Mouse (Mus musculus) heart, embryonic 12.5 days (tissue): Measurements from ENCODE around the gene Cox7a1. TPM values are rescaled to one million over a fixed set of nuclear protein-coding genes. Genes with fewer than 3 reads are reported as not detected.
A peak's percentile ranks its signal among the peaks of the same experiment; 100 is the strongest.
"Not testable (repeated sequence)": the region's sequence is repeated elsewhere in the genome, so short reads cannot be mapped to it uniquely, and the experiment has no call there.

Experiments used
- ATAC-seq: fragments of 200-750 bp; cut with Nextera tagmentation; 2 replicates; pipeline ENCODE4 v1.8.0; 2017; ENCODE audit warnings: moderate TSS enrichment, moderate library complexity; ENCODE audit not compliant: insufficient number of reproducible peaks, low FRiP score
- H3K27ac ChIP-seq: fragments of 300-500 bp; sonication (generic); 2 replicates; pipeline ENCODE4 v1.5.1; 2016; ENCODE audit warnings: mild to moderate bottlenecking, moderate library complexity; ENCODE audit not compliant: poor library complexity, severe bottlenecking
- H3K27me3 ChIP-seq: fragments of 300-500 bp; sonication (generic); replicated peaks from 2 replicates; pipeline ENCODE4 v1.6.1; 2016; ENCODE audit warnings: mild to moderate bottlenecking, moderate library complexity
- H3K36me3 ChIP-seq: fragments of 300-500 bp; sonication (generic); 2 replicates; pipeline ENCODE4 v1.6.1; 2016; ENCODE audit warnings: mild to moderate bottlenecking, moderate library complexity
- H3K4me1 ChIP-seq: fragments of 300-500 bp; sonication (generic); replicated peaks from 2 replicates; pipeline ENCODE4 v1.6.1; 2016; ENCODE audit warnings: mild to moderate bottlenecking
- H3K4me2 ChIP-seq: fragments of 300-500 bp; sonication (generic); 2 replicates; pipeline ENCODE4 v1.6.1; 2016; ENCODE audit warnings: mild to moderate bottlenecking, moderate library complexity
- H3K4me3 ChIP-seq: fragments of 300-500 bp; sonication (generic); 2 replicates; pipeline ENCODE4 v1.5.1; 2016; ENCODE audit warnings: mild to moderate bottlenecking
- H3K9ac ChIP-seq: fragments of 300-500 bp; sonication (generic); 2 replicates; pipeline ENCODE4 v1.6.1; 2016; ENCODE audit warnings: mild to moderate bottlenecking, moderate library complexity
- H3K9me3 ChIP-seq: fragments of 300-500 bp; sonication (generic); replicated peaks from 2 replicates; pipeline ENCODE4 v1.6.1; 2016; ENCODE audit warnings: mild to moderate bottlenecking, moderate library complexity
- WGBS: fragments of 180-500 bp; shearing (Covaris S2); methylation state at CpG from one replicate; pipeline ENCODE4 v1.1.7; 2016; 5-methylcytosine and 5-hydroxymethylcytosine counted together
- polyA plus RNA-seq: library from polyadenylated mRNA; unstranded; fragments of >200 nt; fragmentation: Nextera tagmentation; extraction: Ambion mirVana; gene quantifications from 2 replicates; pipeline ENCODE4 v1.2.1, GENCODE M21; 2016

Gene Cox7a1
- polyA plus RNA-seq, 1 experiment from 2014 or later: 300 TPM

GRCm38 (mm10) chr7:30202895-30203690, 19.1 kb downstream of the Cox7a1 start:
- Histone ChIP-seq H3K9me3 (no peaks in the 10 kb centered on the region), H3K4me1 (peaks cover 11% of the 10 kb centered on the region), H3K27ac (0 out of 2 replicates have a peak overlapping the region, but pooled peaks have one; percentile 38), H3K36me3 (no peaks in the 10 kb centered on the region), H3K27me3 (no peaks in the 10 kb centered on the region), H3K4me2 (no peak overlapping the region), H3K9ac (no peak overlapping the region), H3K4me3 (no peak overlapping the region)
- 75% methylated on average over 11 of the region's 11 CpGs for WGBS
- ATAC-seq: no peak

GRCm38 (mm10) chr7:30204380-30204779, 20.4 kb downstream of the Cox7a1 start:
- 13% methylated on average over 8 of the region's 8 CpGs for WGBS
- peak overlapping the region; percentile 31; the same call in 1 of the 2 replicates for H3K9ac ChIP-seq
- H3K9me3 ChIP-seq: no peaks in the 10 kb centered on the region
- H3K27me3 ChIP-seq: no peaks in the 10 kb centered on the region
- no peak overlapping the region for H3K27ac ChIP-seq
- H3K4me3 ChIP-seq: no peak overlapping the region
- H3K4me2 ChIP-seq: peak overlapping the region; percentile 27
- no peak for ATAC-seq
- no peaks in the 10 kb centered on the region for H3K36me3 ChIP-seq
- peaks cover 11% of the 10 kb centered on the region for H3K4me1 ChIP-seq

GRCm38 (mm10) chr7:30205383-30205782, 21.4 kb downstream of the Cox7a1 start:
- 6% methylated on average over 2 of the region's 2 CpGs for WGBS
- no peak overlapping the region for H3K4me3 ChIP-seq
- no peak overlapping the region for H3K27ac ChIP-seq
- H3K4me1 ChIP-seq: peaks cover 11% of the 10 kb centered on the region
- no peaks in the 10 kb centered on the region for H3K27me3 ChIP-seq
- H3K36me3 ChIP-seq: no peaks in the 10 kb centered on the region
- no peak for ATAC-seq
- no peak overlapping the region for H3K4me2 ChIP-seq
- H3K9ac ChIP-seq: no peak overlapping the region
- no peaks in the 10 kb centered on the region for H3K9me3 ChIP-seq

- not testable (repeated sequence) for H3K27ac ChIP-seq, H3K4me3 ChIP-seq, H3K9me3 ChIP-seq, ATAC-seq, H3K27me3 ChIP-seq, H3K4me2 ChIP-seq, H3K9ac ChIP-seq, H3K36me3 ChIP-seq
- WGBS: 47% methylated on average over 5 of the region's 5 CpGs
- H3K4me1 ChIP-seq: peaks cover 11% of the 10 kb centered on the region
These were observed 22.4 kb downstream of the Cox7a1 start for GRCm38 (mm10) chr7:30206364-30206763.

GRCm38 (mm10) chr7:30211025-30211424, 27.1 kb downstream of the Cox7a1 start:
- Histone ChIP-seq H3K9ac (no peak overlapping the region), H3K27me3 (no peaks in the 10 kb centered on the region), H3K4me1 (no peaks in the 10 kb centered on the region), H3K4me3 (no peak overlapping the region), H3K9me3 (no peaks in the 10 kb centered on the region), H3K27ac (no peak overlapping the region), H3K36me3 (no peaks in the 10 kb centered on the region), H3K4me2 (no peak overlapping the region)
- no peak for ATAC-seq
- 35% methylated on average over 4 of the region's 4 CpGs for WGBS

GRCm38 (mm10) chr7:30213881-30214280, 29.9 kb downstream of the Cox7a1 start:
- no peak for ATAC-seq
- no peaks in the 10 kb centered on the region for H3K27me3 ChIP-seq
- H3K9ac ChIP-seq: no peak overlapping the region
- H3K4me2 ChIP-seq: no peak overlapping the region
- H3K36me3 ChIP-seq: no peaks in the 10 kb centered on the region
- no peaks in the 10 kb centered on the region for H3K9me3 ChIP-seq
- no peak overlapping the region for H3K27ac ChIP-seq
- WGBS: 74% methylated on average over 3 of the region's 3 CpGs
- no peak overlapping the region for H3K4me3 ChIP-seq
- 0 out of 2 replicates have a peak, but pooled peaks cover under 1% of the 10 kb centered on the region for H3K4me1 ChIP-seq

GRCm38 (mm10) chr7:30215875-30216274, 31.9 kb downstream of the Cox7a1 start:
- Histone ChIP-seq H3K4me2 (no peak overlapping the region), H3K4me1 (peaks cover 9% of the 10 kb centered on the region), H3K27ac (no peak overlapping the region), H3K27me3 (no peaks in the 10 kb centered on the region), H3K9me3 (no peaks in the 10 kb centered on the region), H3K9ac (no peak overlapping the region), H3K36me3 (no peaks in the 10 kb centered on the region), H3K4me3 (no peak overlapping the region)
- WGBS: 84% methylated on average over 3 of the region's 3 CpGs
- ATAC-seq: no peak

- Histone ChIP-seq H3K4me3 (no peak overlapping the region), H3K9ac (no peak overlapping the region), H3K36me3 (0 out of 2 replicates have a peak, but pooled peaks cover 2% of the 10 kb centered on the region), H3K4me1 (peaks cover 9% of the 10 kb centered on the region), H3K9me3 (no peaks in the 10 kb centered on the region), H3K27ac (no peak overlapping the region), H3K4me2 (peak overlapping the region; percentile 55), H3K27me3 (no peaks in the 10 kb centered on the region)
- peak; percentile 79 for ATAC-seq
- under 1% methylated on average over 16 of the region's 16 CpGs for WGBS
These were observed 32.8 kb downstream of the Cox7a1 start for GRCm38 (mm10) chr7:30216723-30217151.

- H3K4me3 ChIP-seq: no peak overlapping the region
- H3K9me3 ChIP-seq: no peaks in the 10 kb centered on the region
- no peak overlapping the region for H3K9ac ChIP-seq
- H3K36me3 ChIP-seq: 0 out of 2 replicates have a peak, but pooled peaks cover 2% of the 10 kb centered on the region
- no peak overlapping the region for H3K27ac ChIP-seq
- no peak overlapping the region for H3K4me2 ChIP-seq
- 73% methylated on average over 2 of the region's 2 CpGs for WGBS
- peaks cover 9% of the 10 kb centered on the region for H3K4me1 ChIP-seq
- no peak for ATAC-seq
- no peaks in the 10 kb centered on the region for H3K27me3 ChIP-seq
These were observed 33.3 kb downstream of the Cox7a1 start for GRCm38 (mm10) chr7:30217277-30217676.

GRCm38 (mm10) chr7:30219293-30220007, 35.5 kb downstream of the Cox7a1 start:
- Histone ChIP-seq H3K4me3 (peak overlapping the region; percentile 55), H3K36me3 (peaks cover 19% of the 10 kb centered on the region), H3K9me3 (no peaks in the 10 kb centered on the region), H3K27me3 (no peaks in the 10 kb centered on the region), H3K4me1 (peaks cover 9% of the 10 kb centered on the region), H3K27ac (no peak overlapping the region), H3K4me2 (peak overlapping the region; percentile 82), H3K9ac (peak overlapping the region; percentile 68)
- 3% methylated on average over 16 of the region's 16 CpGs for WGBS
- peak; percentile 52; the same call in 1 of the 2 replicates for ATAC-seq

GRCm38 (mm10) chr7:30220008-30220356, 36.0 kb downstream of the Cox7a1 start:
- Histone ChIP-seq H3K27ac (no peak overlapping the region), H3K4me1 (peaks cover 9% of the 10 kb centered on the region)

More at GRCm38 (mm10) chr7:30220008-30220356, 36.0 kb downstream of the Cox7a1 start:
- Histone ChIP-seq H3K9me3 (no peaks in the 10 kb centered on the region), H3K4me2 (peak overlapping the region; percentile 82), H3K4me3 (peak overlapping the region; percentile 55), H3K36me3 (peaks cover 25% of the 10 kb centered on the region), H3K27me3 (no peaks in the 10 kb centered on the region), H3K9ac (peak overlapping the region; percentile 68)
- 18% methylated on average over 11 of the region's 11 CpGs for WGBS
- no peak for ATAC-seq
